Mouse (Mus musculus) CH12.LX (cell line): ENCODE measurements at regions not wholly inside any gene's neighbourhood (a gene's known extent, or its start where the extent isn't known, plus 50 kb on each side); places are given as distances from the start of the nearest gene placed in this dataset.

ENCODE experiments used
- DNase-seq: peaks from one replicate; pipeline ENCODE4 v3.0.0-alpha.2; 2013; ENCODE audit errors: extremely low read depth
- H3K27ac ChIP-seq: 2 replicates; pipeline ENCODE4 v1.5.1; 2012; ENCODE audit warnings: low read depth, mild to moderate bottlenecking, control low read depth, moderate library complexity; ENCODE audit not compliant: insufficient read depth
- H3K27me3 ChIP-seq: replicated peaks from 2 replicates; pipeline ENCODE3; 2012; ENCODE audit warnings: inconsistent platforms
- H3K36me3 ChIP-seq, 2 experiments: replicated peaks in 1 of 2; 2 replicates each; pipeline versions ENCODE3 to v1.6.1; 2012; ENCODE audit warnings: inconsistent platforms in 1 of 2, low read length in 1 of 2, mild to moderate bottlenecking in 1 of 2, mixed read lengths in 1 of 2, moderate library complexity in 1 of 2; ENCODE audit not compliant: control insufficient read depth in 1 of 2, insufficient read depth in 1 of 2
- H3K4me1 ChIP-seq, 2 experiments: 2 replicates each; pipeline ENCODE4 v1.6.1; 2012; ENCODE audit warnings: inconsistent platforms in 1 of 2, moderate library complexity in 1 of 2; ENCODE audit not compliant: insufficient read depth in 2 of 2, control insufficient read depth in 1 of 2
- H3K4me2 ChIP-seq: 2 replicates; pipeline ENCODE4 v1.6.1; 2012; ENCODE audit warnings: low read depth, mild to moderate bottlenecking, control low read depth; ENCODE audit not compliant: poor library complexity, insufficient read depth, severe bottlenecking
- H3K4me3 ChIP-seq, 3 experiments: fragments of 150-350 bp in 1 of 3; sonication (generic) in 1 of 3; replicated peaks in 1 of 3; 2 replicates each; pipeline versions ENCODE3 to v1.5.1; 2011 to 2012; ENCODE audit warnings: low read depth in 2 of 3, low read length in 2 of 3, mild to moderate bottlenecking in 2 of 3, moderate library complexity in 2 of 3, control low read depth in 1 of 3, improper control_type of control experiment in 1 of 3, inconsistent platforms in 1 of 3, mixed read lengths in 1 of 3; ENCODE audit not compliant: poor library complexity in 1 of 3
- H3K79me2 ChIP-seq: replicated peaks from 2 replicates; pipeline ENCODE4 v1.6.1; 2012; ENCODE audit warnings: mild to moderate bottlenecking, moderate library complexity; ENCODE audit not compliant: control insufficient read depth, poor library complexity, insufficient read depth, severe bottlenecking; ENCODE audit errors: extremely low read depth
- H3K9ac ChIP-seq: 2 replicates; pipeline ENCODE4 v1.6.1; 2012; ENCODE audit warnings: low read depth, mild to moderate bottlenecking, control low read depth, moderate library complexity; ENCODE audit not compliant: insufficient read depth
- H3K9me3 ChIP-seq: replicated peaks from 2 replicates; pipeline ENCODE3; 2012; ENCODE audit warnings: low read length, inconsistent platforms, mixed read lengths
- CHD2 ChIP-seq: IDR thresholded peaks from 2 replicates; pipeline ENCODE4 v1.6.1; 2011; ENCODE audit warnings: low read length, improper control_type of control experiment
- E2F4 ChIP-seq: IDR thresholded peaks from 2 replicates; pipeline ENCODE4 v1.6.1; 2011; ENCODE audit warnings: low read depth, low read length, improper control_type of control experiment; ENCODE audit not compliant: insufficient replicate concordance
- HCFC1 ChIP-seq: IDR thresholded peaks from 2 replicates; pipeline ENCODE4 v1.6.1; 2012; ENCODE audit warnings: low read depth, mild to moderate bottlenecking, inconsistent platforms, low read length, improper control_type of control experiment
- KAT2A ChIP-seq: IDR thresholded peaks from 2 replicates; pipeline ENCODE4 v1.6.1; 2012; ENCODE audit warnings: low read length, improper control_type of control experiment, inconsistent platforms; ENCODE audit not compliant: insufficient replicate concordance
- MAZ ChIP-seq: IDR thresholded peaks from 2 replicates; pipeline ENCODE4 v1.6.1; 2012; ENCODE audit warnings: low read depth, mild to moderate bottlenecking, inconsistent platforms, low read length, improper control_type of control experiment, moderate library complexity
- MEF2A ChIP-seq: IDR thresholded peaks from 2 replicates; pipeline ENCODE4 v1.6.1; 2014; ENCODE audit warnings: low read depth, mild to moderate bottlenecking, inconsistent platforms, low read length, improper control_type of control experiment, borderline replicate concordance
- MXI1 ChIP-seq: IDR thresholded peaks from 2 replicates; pipeline ENCODE4 v1.6.1; 2011; ENCODE audit warnings: mild to moderate bottlenecking, low read depth, low read length, improper control_type of control experiment
- NELFE ChIP-seq: IDR thresholded peaks from 2 replicates; pipeline ENCODE4 v1.6.1; 2011; ENCODE audit warnings: low read depth, low read length, improper control_type of control experiment
- NRF1 ChIP-seq: IDR thresholded peaks from 2 replicates; pipeline ENCODE4 v1.6.1; 2014; ENCODE audit warnings: low read depth, mild to moderate bottlenecking, inconsistent platforms, low read length, improper control_type of control experiment, moderate library complexity
- POLR2A ChIP-seq: IDR thresholded peaks from 2 replicates; pipeline ENCODE4 v1.6.1; 2011; ENCODE audit warnings: low read depth, mild to moderate bottlenecking, improper control_type of control experiment, low read length
- TBP ChIP-seq: conservative IDR thresholded peaks from 2 replicates; pipeline ENCODE4 v1.6.1; 2011; ENCODE audit warnings: low read depth, low read length, improper control_type of control experiment
- TCF12 ChIP-seq: IDR thresholded peaks from 2 replicates; pipeline ENCODE4 v1.6.1; 2014; ENCODE audit warnings: low read depth, mild to moderate bottlenecking, inconsistent platforms, low read length, improper control_type of control experiment
- UBTF ChIP-seq: IDR thresholded peaks from 2 replicates; pipeline ENCODE4 v1.6.1; 2012; ENCODE audit warnings: low read depth, mild to moderate bottlenecking, inconsistent platforms, low read length, improper control_type of control experiment, moderate library complexity
- USF2 ChIP-seq: conservative IDR thresholded peaks from 2 replicates; pipeline ENCODE4 v1.6.1; 2011; ENCODE audit warnings: low read depth, low read length, improper control_type of control experiment
- ZMIZ1 ChIP-seq: IDR thresholded peaks from 2 replicates; pipeline ENCODE4 v1.6.1; 2012; ENCODE audit warnings: low read depth, mild to moderate bottlenecking, inconsistent platforms, low read length, improper control_type of control experiment
- ZNF384 ChIP-seq: IDR thresholded peaks from 2 replicates; pipeline ENCODE4 v1.6.1; 2012; ENCODE audit warnings: low read depth, low read length, improper control_type of control experiment, inconsistent platforms
- dilution Hi-C: fragments of 300-500 bp; cut with MboI; formaldehyde crosslinking; loops from 2 replicates; pipeline ENCODE4 v1.14.3; 2020; ENCODE audit warnings: low sequenced_read_pairs; ENCODE audit not compliant: extremely low pct_unique_long_range_greater_than_20kb, extremely low pct_ligation_motif_present
- in situ Hi-C: fragments of 300-500 bp; cut with MboI; formaldehyde crosslinking; loops from 3 replicates; pipeline ENCODE4 v1.14.3; 2019; ENCODE audit warnings: low sequenced_read_pairs, low pct_ligation_motif_present, low pct_unique_long_range_greater_than_20kb, mixed read lengths

DNA sequence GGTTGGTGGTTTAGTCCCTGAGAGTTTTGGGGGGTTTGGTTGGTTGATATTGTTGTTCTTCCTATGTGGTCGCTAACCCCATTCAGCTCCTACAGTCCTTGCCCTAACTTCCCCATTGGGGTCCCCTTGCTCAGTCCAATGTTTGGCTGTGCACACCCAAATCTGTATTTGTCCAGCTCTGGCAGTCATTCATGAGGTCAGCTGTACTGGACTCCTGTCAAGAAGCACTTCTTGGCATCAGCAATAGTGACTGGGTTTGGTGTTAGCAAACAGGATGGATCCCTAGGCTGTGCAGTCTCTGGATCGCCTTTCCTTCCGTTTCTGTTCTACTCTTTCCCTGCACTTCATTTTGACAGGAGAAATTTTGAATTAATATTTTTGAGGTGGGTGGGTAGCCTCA lies 1131.1 kb upstream of the Lrrtm3 start:
- Histone ChIP-seq H3K4me1 (peaks cover 0 to 21% of the 10 kb centered on the region in 2 experiments; a peak in 1 of 4 replicates), H3K27ac (no peak overlapping the region), H3K27me3 (no peaks in the 10 kb centered on the region), H3K79me2 (no peaks in the 10 kb centered on the region), H3K9ac (no peak overlapping the region), H3K4me3 (no peak overlapping the region), H3K4me2 (no peak overlapping the region), H3K9me3 (no peaks in the 10 kb centered on the region), H3K36me3 (no peaks in the 10 kb centered on the region)
- in situ Hi-C loops (no loop called here), dilution Hi-C loops (no loop called here)
- DNase-seq = no peak
- TF ChIP-seq ZNF384 = no peak
- no peak for TF ChIP-seq TCF12
- no peak for TF ChIP-seq NELFE
- TF ChIP-seq TBP = no peak

DNA sequence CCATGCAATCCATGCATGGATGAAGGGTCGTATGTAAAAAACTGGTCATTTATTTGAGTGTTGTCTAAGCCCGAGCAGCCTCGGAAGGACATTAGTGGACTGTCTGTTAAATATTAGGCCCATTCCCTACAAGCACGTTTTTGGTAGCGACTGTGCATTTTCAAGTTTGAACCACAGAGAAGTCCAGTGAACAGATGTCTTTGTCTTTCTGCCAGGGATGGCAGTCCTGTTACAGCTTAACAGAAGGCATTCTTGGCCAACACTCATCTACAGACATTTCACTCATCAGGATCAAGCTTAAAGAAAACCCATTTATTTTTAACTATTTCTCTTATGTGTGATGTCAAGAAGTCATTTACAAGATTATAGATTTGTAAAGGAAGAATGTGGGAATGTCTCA lies 1129.2 kb upstream of the Lrrtm3 start:
- no peak for DNase-seq
- in situ Hi-C loops = no loop called here
- dilution Hi-C loops = no loop called here

DNA sequence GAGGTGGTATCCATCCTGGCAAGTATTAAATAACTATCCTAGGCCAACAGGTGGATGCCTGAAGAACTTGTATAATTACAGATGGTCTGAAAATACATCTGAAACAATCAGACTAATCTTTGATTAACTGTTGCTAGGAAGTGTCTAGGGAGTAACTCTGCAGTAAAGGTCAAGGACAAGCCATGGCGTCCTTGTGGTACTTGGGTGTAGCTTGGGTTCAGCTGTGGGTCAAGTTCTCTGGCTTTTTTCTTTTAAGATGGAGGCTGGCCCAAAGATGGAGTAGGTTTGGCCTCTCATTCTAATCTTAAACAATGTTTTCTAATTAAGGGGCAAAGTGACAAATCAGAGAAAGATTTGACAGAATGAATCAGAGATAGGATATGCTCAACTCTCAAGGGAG lies 1126.1 kb upstream of the Lrrtm3 start:
- Histone ChIP-seq H3K79me2 (no peaks in the 10 kb centered on the region), H3K4me2 (no peak overlapping the region), H3K9me3 (no peaks in the 10 kb centered on the region), H3K27me3 (no peaks in the 10 kb centered on the region), H3K36me3 (no peaks in the 10 kb centered on the region), H3K4me3 (no peak overlapping the region), H3K4me1 (peaks cover 0 to 47% of the 10 kb centered on the region in 2 experiments; a peak in 2 of 4 replicates), H3K9ac (no peak overlapping the region), H3K27ac (no peak overlapping the region)
- dilution Hi-C loops (no loop called here), in situ Hi-C loops (no loop called here)
- TF ChIP-seq CHD2 = no peak
- no peak for TF ChIP-seq KAT2A
- TF ChIP-seq NRF1 = no peak
- TF ChIP-seq MXI1 = no peak
- TF ChIP-seq POLR2A = no peak
- TF ChIP-seq TCF12 = no peak
- no peak for TF ChIP-seq MAZ
- no peak for TF ChIP-seq UBTF
- no peak for TF ChIP-seq ZNF384
- no peak for TF ChIP-seq MEF2A
- DNase-seq = no peak

More for the DNA sequence above, 1129.2 kb upstream of the Lrrtm3 start:
- no peaks in the 10 kb centered on the region for H3K36me3 ChIP-seq
- no peak overlapping the region for H3K4me3 ChIP-seq
- H3K27ac ChIP-seq = no peak overlapping the region
- H3K27me3 ChIP-seq = no peaks in the 10 kb centered on the region
- H3K9ac ChIP-seq = no peak overlapping the region
- H3K4me2 ChIP-seq = no peak overlapping the region
- no peak for TF ChIP-seq NRF1
- TF ChIP-seq HCFC1 = no peak
- no peak for TF ChIP-seq CHD2
- no peak for TF ChIP-seq E2F4
- no peak for TF ChIP-seq USF2
- no peak for TF ChIP-seq ZMIZ1
- no peak for TF ChIP-seq MXI1
- TF ChIP-seq, all 38 proteins: peak for 0
- H3K4me1 ChIP-seq = peaks cover 0 to 40% of the 10 kb centered on the region in 2 experiments; a peak in 2 of 4 replicates
- H3K9me3 ChIP-seq = no peaks in the 10 kb centered on the region
- no peaks in the 10 kb centered on the region for H3K79me2 ChIP-seq
